Mouse (Mus musculus) layer of hippocampus, postnatal 10 days (tissue): ENCODE results near the gene Fgd6. TPM values are rescaled to one million over a fixed set of nuclear protein-coding genes. Genes with fewer than 3 reads are reported as not detected.

ENCODE experiments used
- DNase-seq, 2 experiments: peaks; one replicate each; pipeline ENCODE4 v3.0.0; 2021; ENCODE audit warnings: low spot score in 2 of 2
- total RNA-seq, 2 experiments: library from RNA; stranded (reverse); gene quantifications; 2 replicates each; pipeline ENCODE4 v1.2.3; 2021

The Fgd6 gene
- total RNA-seq, 2 experiments from 2014 or later: 8.5 to 8.9 TPM

GRCm38 (mm10) chr10:94172706-94173105 is 136.9 kb downstream of the Fgd6 start:
- DNase-seq: no peak

GRCm38 (mm10) chr10:94174652-94175051 is 138.9 kb downstream of the Fgd6 start:
- DNase-seq: no peak

- DNase-seq: no peak
Observed at GRCm38 (mm10) chr10:94183199-94183598, 147.4 kb downstream of the Fgd6 start.

Other genes with a start within 250 kb of the Fgd6 start
- gene Usp44, start 204.4 kb upstream of the Fgd6 start, total RNA-seq: not detected
- gene Metap2, start 138.9 kb upstream of the Fgd6 start, total RNA-seq: 100 to 1,000 TPM; 142 to 150 TPM
- 10 to 100 TPM; 78.5 to 94.9 TPM for gene Vezt, start 184 bp upstream of the Fgd6 start, total RNA-seq
- gene Nr2c1, start 112.0 kb downstream of the Fgd6 start, total RNA-seq: 1 to 10 TPM; 7.3 to 7.8 TPM
- gene Ndufa12, start 162.7 kb downstream of the Fgd6 start, total RNA-seq: 100 to 1,000 TPM; 209 to 246 TPM